Mouse (Mus musculus) effector memory CD4-positive, alpha-beta T cell, adult 7 months (primary cell): ENCODE data around the gene Gng7. TPM values are rescaled to one million over a fixed set of nuclear protein-coding genes. Genes with fewer than 3 reads are reported as not detected.

ENCODE experiments used
- polyA plus RNA-seq: library from polyadenylated mRNA; unstranded; fragments of 100-300 nt; shearing (Covaris generic); gene quantifications from one replicate; pipeline ENCODE4 v1.2.1, GENCODE M21; 2017

Gene Gng7
- 0.55 TPM for polyA plus RNA-seq

GRCm38 (mm10) chr10:81014393-81015384, at the start of gene Gng7:
Gene Gng7 (minus strand): TSS chr10:81014945.

GRCm38 (mm10) chr10:81059603-81060543, 45.1 kb upstream of the Gng7 start, which contains the start of gene Sgta:
Gene Sgta (minus strand): TSS chr10:81060181.

GRCm38 (mm10) chr10:81036988-81037580, 22.3 kb upstream of the Gng7 start, which contains the start of gene Slc39a3:
Gene Slc39a3 (minus strand): TSS chr10:81037426.

GRCm38 (mm10) chr10:81025639-81026275, 11.0 kb upstream of the Gng7 start, which contains the start of gene Diras1:
Gene Diras1 (minus strand): TSS chr10:81025662.

GRCm38 (mm10) chr10:80929299-80930226, 85.2 kb downstream of the Gng7 start, which contains the start of gene Gadd45b:
Gene Gadd45b (plus strand): TSS chr10:80930073.

GRCm38 (mm10) chr10:80917779-80918434, 96.8 kb downstream of the Gng7 start, which contains the start of gene Lmnb2:
Gene Lmnb2 (minus strand): TSS chr10:80918245.

GRCm38 (mm10) chr10:80900318-80901247, 114.2 kb downstream of the Gng7 start, which contains the start of gene Timm13:
Gene Timm13 (minus strand): TSS chr10:80900969.

Other genes with a start within 250 kb of the Gng7 start
- 57.5 TPM for gene Sf3a2, start 216.7 kb downstream of the Gng7 start, polyA plus RNA-seq
- 202 TPM for gene Plekhj1, start 216.3 kb downstream of the Gng7 start, polyA plus RNA-seq
- gene Amh, start 209.7 kb downstream of the Gng7 start, polyA plus RNA-seq: not detected
- gene Jsrp1, start 201.4 kb downstream of the Gng7 start, polyA plus RNA-seq: 2.0 TPM
- gene Oaz1, start 188.3 kb downstream of the Gng7 start, polyA plus RNA-seq: 2,187 TPM
- gene Lingo3, start 170.9 kb downstream of the Gng7 start, polyA plus RNA-seq: 0.11 TPM
- gene Lsm7, start 159.7 kb downstream of the Gng7 start, polyA plus RNA-seq: 76.0 TPM
- gene Sppl2b, start 159.7 kb downstream of the Gng7 start, polyA plus RNA-seq: 18.4 TPM
- not detected for gene Tmprss9, start 143.1 kb downstream of the Gng7 start, polyA plus RNA-seq
- gene Timm13, start 114.0 kb downstream of the Gng7 start, polyA plus RNA-seq: 151 TPM
- 18.5 TPM for gene Lmnb2, start 96.7 kb downstream of the Gng7 start, polyA plus RNA-seq
- gene Gadd45b, start 84.9 kb downstream of the Gng7 start, polyA plus RNA-seq: 743 TPM
- gene Diras1, start 10.7 kb upstream of the Gng7 start, polyA plus RNA-seq: not detected
- gene Slc39a3, start 22.5 kb upstream of the Gng7 start, polyA plus RNA-seq: 11.1 TPM
- gene Sgta, start 45.2 kb upstream of the Gng7 start, polyA plus RNA-seq: 65.6 TPM
- gene Thop1, start 55.1 kb upstream of the Gng7 start, polyA plus RNA-seq: 4.3 TPM
- not detected for gene Creb3l3, start 83.9 kb upstream of the Gng7 start, polyA plus RNA-seq
- gene Map2k2, start 91.0 kb upstream of the Gng7 start, polyA plus RNA-seq: 139 TPM
- 79.6 TPM for gene Zbtb7a, start 120.3 kb upstream of the Gng7 start, polyA plus RNA-seq
- 35.9 TPM for gene Pias4, start 153.0 kb upstream of the Gng7 start, polyA plus RNA-seq
- gene Eef2, start 161.7 kb upstream of the Gng7 start, polyA plus RNA-seq: 829 TPM
- gene Dapk3, start 168.1 kb upstream of the Gng7 start, polyA plus RNA-seq: 82.9 TPM
- gene 4930442H23Rik, start 168.9 kb upstream of the Gng7 start, polyA plus RNA-seq: 0.32 TPM
- 0.76 TPM for gene Nmrk2, start 187.1 kb upstream of the Gng7 start, polyA plus RNA-seq
- 3.1 TPM for gene Atcay, start 215.9 kb upstream of the Gng7 start, polyA plus RNA-seq
- 4.9 TPM for gene Zfr2, start 218.2 kb upstream of the Gng7 start, polyA plus RNA-seq
- gene Matk, start 238.0 kb upstream of the Gng7 start, polyA plus RNA-seq: 20.1 TPM